Comparison of ENCODE assay signal across 8 mouse cellular contexts in genomic region chr9:37358713-37359330, GRCm38 (mm10). TPM values are rescaled to one million over a fixed set of nuclear protein-coding genes. Genes with fewer than 3 reads are reported as not detected.
DNase-seq lines count a peak whose midpoint lies in the region; ATAC-seq and TF ChIP-seq lines count a peak whose summit lies in the region.

No protein-coding gene starts in this region.

- H3K27me3 ChIP-seq in hindbrain, embryonic 13.5 days: no peaks in the 10 kb centered on the region
- H3K27me3 ChIP-seq in midbrain, embryonic 16.5 days (ENCODE audit: control insufficient read depth, insufficient read depth, low read depth, low read length): no peaks in the 10 kb centered on the region
- H3K27me3 ChIP-seq in kidney, adult 2 months (replicated peaks; ENCODE audit: control insufficient read depth, insufficient read depth, low read length): no peaks in the 10 kb centered on the region

- peak; percentile 74 for ATAC-seq in hindbrain, embryonic 13.5 days (ENCODE audit: low FRiP score)
- ATAC-seq in midbrain, embryonic 16.5 days: peak; percentile 71

- TF ChIP-seq POLR2A in kidney, adult 2 months (IDR thresholded peaks at IDR 0.05; ENCODE audit: low read depth, low read length): no peak

- DNase-seq in layer of hippocampus, adult 2 months (ENCODE audit: low spot score in 2 of 2): peak; percentile 41 to 63
- DNase-seq in layer of hippocampus, adult 9-10 months (ENCODE audit: low spot score): no peak
- DNase-seq in embryo, embryonic 11 days: peak; percentile 6
- no peak for DNase-seq in spleen, postnatal 4 days (ENCODE audit: low spot score in 2 of 2)
- DNase-seq in kidney, adult 2 months: no peak
- DNase-seq in thymus, postnatal 14 days: no peak

- peak overlapping the region; percentile 97 for H3K27ac ChIP-seq in layer of hippocampus, adult 2 months
- H3K27ac ChIP-seq in hindbrain, embryonic 13.5 days: peak overlapping the region; percentile 79
- H3K27ac ChIP-seq in midbrain, embryonic 16.5 days (ENCODE audit: low read length): peak overlapping the region; percentile 77
- no peak overlapping the region for H3K27ac ChIP-seq in kidney, adult 2 months (ENCODE audit: insufficient read depth, low read depth, low read length)

- H3K36me3 ChIP-seq in hindbrain, embryonic 13.5 days: no peaks in the 10 kb centered on the region
- H3K36me3 ChIP-seq in midbrain, embryonic 16.5 days (ENCODE audit: control insufficient read depth, insufficient read depth, low read length): no peaks in the 10 kb centered on the region
- no peaks in the 10 kb centered on the region for H3K36me3 ChIP-seq in kidney, adult 2 months (ENCODE audit: control insufficient read depth, insufficient read depth, low read length)

- no peak for TF ChIP-seq CTCF in layer of hippocampus, adult 2 months (conservative IDR thresholded peaks at IDR 0.05)
- TF ChIP-seq CTCF in kidney, adult 2 months (conservative IDR thresholded peaks at IDR 0.05; ENCODE audit: insufficient read depth, insufficient read length, low read depth, low read length): no peak

- H3K9me3 ChIP-seq in hindbrain, embryonic 13.5 days: no peaks in the 10 kb centered on the region
- H3K9me3 ChIP-seq in midbrain, embryonic 16.5 days (replicated peaks; ENCODE audit: control insufficient read depth, low read length, poor library complexity, severe bottlenecking): no peaks in the 10 kb centered on the region

- peaks cover 21% of the 10 kb centered on the region for H3K4me1 ChIP-seq in hindbrain, embryonic 13.5 days (replicated peaks)
- H3K4me1 ChIP-seq in midbrain, embryonic 16.5 days (ENCODE audit: control insufficient read depth, insufficient read depth, low read length): peaks cover 18% of the 10 kb centered on the region
- peaks cover 4% of the 10 kb centered on the region; the same call in 1 of the 2 replicates for H3K4me1 ChIP-seq in kidney, adult 2 months (ENCODE audit: control insufficient read depth, insufficient read depth, low read length)

- WGBS in hindbrain, embryonic 13.5 days: 44% methylated on average over 7 of the region's 7 CpGs
- WGBS in midbrain, embryonic 16.5 days: 33% methylated on average over 7 of the region's 7 CpGs
- 85% methylated on average over 7 of the region's 7 CpGs for WGBS in kidney, adult 2 months

- no peak overlapping the region for H3K9ac ChIP-seq in hindbrain, embryonic 13.5 days
- no peak overlapping the region for H3K9ac ChIP-seq in midbrain, embryonic 16.5 days (ENCODE audit: low read depth, low read length)

- no peak overlapping the region for H3K4me3 ChIP-seq in layer of hippocampus, adult 2 months
- H3K4me3 ChIP-seq in hindbrain, embryonic 13.5 days: no peak overlapping the region
- H3K4me3 ChIP-seq in midbrain, embryonic 16.5 days (ENCODE audit: low read depth, low read length): no peak overlapping the region
- H3K4me3 ChIP-seq in kidney, adult 2 months (ENCODE audit: insufficient read depth, low read depth, low read length): no peak overlapping the region

- H3K4me2 ChIP-seq in hindbrain, embryonic 13.5 days: no peak overlapping the region
- no peak overlapping the region for H3K4me2 ChIP-seq in midbrain, embryonic 16.5 days (ENCODE audit: low read length)

RNA-seq across cellular contexts. Expression of gene Hepacam, which starts 8.3 kb away (rescaled TPM):
- total RNA-seq in layer of hippocampus, adult 2 months (2021): 10 to 100 TPM; 65.9 to 68.1 TPM
- 5.4 and 7.4 TPM in 2 replicates for polyA plus RNA-seq in hindbrain, embryonic 13.5 days (2015; fragmentation: Nextera tagmentation; extraction: Ambion mirVana)
- 14.2 and 28.3 TPM in 2 replicates for polyA plus RNA-seq in midbrain, embryonic 16.5 days (2015; fragmentation: Nextera tagmentation; extraction: Ambion mirVana)
- 0.03 and 0.09 TPM in 2 replicates for polyA plus RNA-seq in kidney, adult 2 months (2012; rRNA removed)

RNA-seq across cellular contexts. Expression of gene Ccdc15, which starts 10.6 kb away (rescaled TPM):
- 1 to 10 TPM; 1.6 to 3.1 TPM for total RNA-seq in layer of hippocampus, adult 2 months (2021)
- 8.0 TPM in 2 replicates for polyA plus RNA-seq in hindbrain, embryonic 13.5 days (2015; fragmentation: Nextera tagmentation; extraction: Ambion mirVana)
- 7.3 and 9.2 TPM in 2 replicates for polyA plus RNA-seq in midbrain, embryonic 16.5 days (2015; fragmentation: Nextera tagmentation; extraction: Ambion mirVana)
- 0.64 TPM in 2 replicates for polyA plus RNA-seq in kidney, adult 2 months (2012; rRNA removed)

RNA-seq across cellular contexts. Expression of gene Robo4, which starts 42.9 kb away (rescaled TPM):
- 1 to 10 TPM; 4.9 to 5.8 TPM for total RNA-seq in layer of hippocampus, adult 2 months (2021)
- 5.7 and 6.5 TPM in 2 replicates for polyA plus RNA-seq in hindbrain, embryonic 13.5 days (2015; fragmentation: Nextera tagmentation; extraction: Ambion mirVana)
- polyA plus RNA-seq in midbrain, embryonic 16.5 days (2015; fragmentation: Nextera tagmentation; extraction: Ambion mirVana): 4.2 and 5.5 TPM in 2 replicates
- 25.4 and 27.6 TPM in 2 replicates for polyA plus RNA-seq in kidney, adult 2 months (2012; rRNA removed)

Comparison
In these comparisons a context has a peak if more than half of its experiments do, and no peak if none do; other contexts are left out.
1. DNase-seq: peak in layer of hippocampus, adult 2 months (2 of 2) and embryo, embryonic 11 days (single experiment); none in layer of hippocampus, adult 9-10 months (single experiment), spleen, postnatal 4 days (0 of 2), kidney, adult 2 months (single experiment) and thymus, postnatal 14 days (single experiment).